Mouse (Mus musculus) left cerebral cortex, postnatal 10 days (tissue): ENCODE measurements around the gene Arl4c. TPM values are rescaled to one million over a fixed set of nuclear protein-coding genes. Genes with fewer than 3 reads are reported as not detected.

Source experiments
- DNase-seq, 2 experiments: peaks; one replicate each; pipeline ENCODE4 v3.0.0; 2021 to 2022; ENCODE audit warnings: low spot score in 2 of 2, mixed read lengths in 1 of 2; ENCODE audit errors: extremely low spot score in 1 of 2
- intact Hi-C: fragments of 180-260 bp; cut with DNase I; formaldehyde crosslinking; loops from one replicate; pipeline ENCODE4 v1.15.1; 2025
- total RNA-seq, 2 experiments: library from RNA; stranded (reverse); gene quantifications; 2 replicates each; pipeline ENCODE4 v1.2.3; 2021

The Arl4c gene
- total RNA-seq, 2 experiments from 2014 or later, result 56.2 to 62.1 TPM

GRCm38 (mm10) chr1:88668353-88668752 is 33.7 kb downstream of the Arl4c start:
- DNase-seq, result no peak
- intact Hi-C loops, result no loop called here

- intact Hi-C loops, result no loop called here
- peak in 1 of 2 experiments; percentile 25 for DNase-seq
Measured at GRCm38 (mm10) chr1:88664623-88665022, 37.4 kb downstream of the Arl4c start.

GRCm38 (mm10) chr1:88662736-88663135 is 39.3 kb downstream of the Arl4c start:
- no peak for DNase-seq
- intact Hi-C loops, result no loop called here

GRCm38 (mm10) chr1:88661209-88661608 is 40.8 kb downstream of the Arl4c start:
- intact Hi-C loops, result no loop called here
- no peak for DNase-seq

- peak; percentile 55 to 73 for DNase-seq
- intact Hi-C loops, result loop anchor here (5.0 kb wide), 1 partner anchor 44 kb away; the partner anchor contains the start of gene Arl4c
Measured at GRCm38 (mm10) chr1:88658290-88658857, 43.6 kb downstream of the Arl4c start.

GRCm38 (mm10) chr1:88656096-88656480 is 45.9 kb downstream of the Arl4c start:
- intact Hi-C loops, result loop anchor here (5.0 kb wide), 1 partner anchor 46 kb away; the partner anchor contains the start of gene Arl4c

GRCm38 (mm10) chr1:88655473-88656095 is 46.4 kb downstream of the Arl4c start:
- intact Hi-C loops, result loop anchor here (5.0 kb wide), 1 partner anchor 47 kb away; the partner anchor contains the start of gene Arl4c
- DNase-seq, result no peak

More at GRCm38 (mm10) chr1:88656096-88656480, 45.9 kb downstream of the Arl4c start:
- DNase-seq, result peak in 1 of 2 experiments; percentile 35

- intact Hi-C loops, result loop anchor here (5.0 kb wide), 1 partner anchor 48 kb away; the partner anchor contains the start of gene Arl4c
- peak in 1 of 2 experiments; percentile 35 for DNase-seq
Measured at GRCm38 (mm10) chr1:88654521-88655472, 47.2 kb downstream of the Arl4c start.

GRCm38 (mm10) chr1:88653614-88654520 is 48.2 kb downstream of the Arl4c start:
- intact Hi-C loops, result no loop called here
- DNase-seq, result no peak

- peak in 1 of 2 experiments; percentile 28 for DNase-seq
- intact Hi-C loops, result no loop called here
Measured at GRCm38 (mm10) chr1:88652682-88653081, 49.3 kb downstream of the Arl4c start.

- DNase-seq, result no peak
- intact Hi-C loops, result no loop called here
Measured at GRCm38 (mm10) chr1:88651668-88652067, 50.4 kb downstream of the Arl4c start.

- DNase-seq, result no peak
- intact Hi-C loops, result no loop called here
Measured at GRCm38 (mm10) chr1:88648742-88649141, 53.3 kb downstream of the Arl4c start.

- no peak for DNase-seq
- intact Hi-C loops, result no loop called here
Measured at GRCm38 (mm10) chr1:88645599-88646119, 56.4 kb downstream of the Arl4c start.

- intact Hi-C loops, result no loop called here
- DNase-seq, result no peak
Measured at GRCm38 (mm10) chr1:88644417-88644816, 57.6 kb downstream of the Arl4c start.

GRCm38 (mm10) chr1:88643181-88643823 is 58.7 kb downstream of the Arl4c start:
- no peak for DNase-seq

GRCm38 (mm10) chr1:88642735-88643134 is 59.3 kb downstream of the Arl4c start:
- intact Hi-C loops, result no loop called here
- no peak for DNase-seq

More at GRCm38 (mm10) chr1:88643181-88643823, 58.7 kb downstream of the Arl4c start:
- intact Hi-C loops, result no loop called here

- intact Hi-C loops, result no loop called here
- DNase-seq, result no peak
Measured at GRCm38 (mm10) chr1:88641678-88642215, 60.3 kb downstream of the Arl4c start.
